Mouse (Mus musculus): ENCODE data around the gene P2rx4.

DNA sequence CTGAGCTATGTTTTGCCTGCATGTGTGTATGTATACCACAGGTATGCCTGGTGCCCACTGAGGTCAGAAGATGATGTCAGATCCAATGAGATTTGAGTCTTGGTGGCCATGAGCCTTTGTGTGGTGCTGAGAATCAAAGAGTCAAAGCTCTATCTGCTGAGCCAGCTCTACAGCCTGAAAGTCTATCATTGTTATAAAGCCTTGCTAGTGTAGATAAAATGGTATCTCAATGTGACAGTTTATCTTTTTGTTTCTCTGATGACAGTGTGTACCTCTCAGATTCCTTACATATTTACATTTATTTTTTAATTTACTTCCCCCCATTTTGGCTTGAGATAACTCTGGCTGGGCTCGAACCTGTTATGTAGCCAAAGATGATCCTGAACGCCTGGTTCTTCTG is 3.8 kb upstream of the P2rx4 start:
- TF ChIP-seq POLR2A (IDR thresholded peaks at IDR 0.05; ENCODE audit: extremely low read depth, insufficient read depth, low read length) (no peak), CTCF (IDR thresholded peaks at IDR 0.05; ENCODE audit: low read depth, low read length) (no peak)

Measured in liver, adult 2 months (tissue).